Mouse (Mus musculus): ENCODE results near the gene Unc93a2. TPM values are rescaled to one million over a fixed set of nuclear protein-coding genes. Genes with fewer than 3 reads are reported as not detected.
"Not testable (repeated sequence)": the region's sequence is repeated elsewhere in the genome, so short reads cannot be mapped to it uniquely, and the experiment has no call there.

The Unc93a2 gene
- polyA plus RNA-seq, 1 experiment, result not detected

- H3K79me2 ChIP-seq (ENCODE audit: control insufficient read depth, insufficient read depth); H3K27me3 ChIP-seq (ENCODE audit: control insufficient read depth, insufficient read depth, insufficient read length); H3ac ChIP-seq (ENCODE audit: control insufficient read depth, insufficient read length, low read depth); H3K79me3 ChIP-seq (ENCODE audit: low read depth); H3K4me3 ChIP-seq (ENCODE audit: insufficient read depth, poor library complexity, severe bottlenecking); H3K36me3 ChIP-seq (ENCODE audit: control insufficient read depth, insufficient read depth): not testable (repeated sequence)
These were observed 9.9 kb upstream of the Unc93a2 start for GRCm38 (mm10) chr17:7395116-7395515.

GRCm38 (mm10) chr17:7389898-7390297 is 4.6 kb upstream of the Unc93a2 start:
- H3K79me2 ChIP-seq (ENCODE audit: control insufficient read depth, insufficient read depth); H3K36me3 ChIP-seq (ENCODE audit: control insufficient read depth, insufficient read depth); H3K79me3 ChIP-seq (ENCODE audit: low read depth); H3K27me3 ChIP-seq (ENCODE audit: control insufficient read depth, insufficient read depth, insufficient read length); H3K4me3 ChIP-seq (ENCODE audit: insufficient read depth, poor library complexity, severe bottlenecking); H3ac ChIP-seq (ENCODE audit: control insufficient read depth, insufficient read length, low read depth): not testable (repeated sequence)

- H3K79me2 ChIP-seq (ENCODE audit: control insufficient read depth, insufficient read depth); H3K4me3 ChIP-seq (ENCODE audit: insufficient read depth, poor library complexity, severe bottlenecking); H3K79me3 ChIP-seq (ENCODE audit: low read depth); H3K36me3 ChIP-seq (ENCODE audit: control insufficient read depth, insufficient read depth); H3K27me3 ChIP-seq (ENCODE audit: control insufficient read depth, insufficient read depth, insufficient read length); H3ac ChIP-seq (ENCODE audit: control insufficient read depth, insufficient read length, low read depth): not testable (repeated sequence)
These were observed 3.7 kb upstream of the Unc93a2 start for GRCm38 (mm10) chr17:7388958-7389356.

DNA sequence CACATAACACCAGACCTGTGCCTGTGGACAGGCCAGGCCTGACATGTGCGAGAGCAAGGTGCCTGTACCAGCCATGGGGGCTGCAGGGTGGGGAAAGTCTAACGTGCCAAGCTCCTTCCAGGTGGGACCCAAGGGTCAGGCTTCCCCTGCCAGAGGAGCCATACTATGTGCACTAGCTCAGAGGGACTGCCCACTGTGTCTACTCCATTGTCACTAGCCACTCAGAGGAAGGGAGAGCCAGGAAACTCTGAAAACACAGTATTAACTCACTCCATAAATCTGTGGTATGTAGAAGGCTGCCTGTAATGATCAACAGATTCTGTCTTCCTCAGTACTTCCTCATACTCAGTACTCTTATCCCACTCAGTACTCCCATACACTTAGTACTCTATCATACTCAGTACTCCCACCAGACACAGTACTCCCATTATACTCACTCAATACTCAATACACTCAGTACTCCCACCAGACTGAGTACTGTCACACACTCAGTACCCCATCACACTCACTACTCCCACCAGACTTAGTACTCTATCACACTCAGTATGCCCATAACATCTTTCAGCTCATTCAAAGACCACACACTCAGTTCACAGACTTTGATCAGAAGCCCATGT is 3.2 kb upstream of the Unc93a2 start:
- H3K27me3 ChIP-seq (ENCODE audit: control insufficient read depth, insufficient read depth, insufficient read length), result not testable (repeated sequence)

DNA sequence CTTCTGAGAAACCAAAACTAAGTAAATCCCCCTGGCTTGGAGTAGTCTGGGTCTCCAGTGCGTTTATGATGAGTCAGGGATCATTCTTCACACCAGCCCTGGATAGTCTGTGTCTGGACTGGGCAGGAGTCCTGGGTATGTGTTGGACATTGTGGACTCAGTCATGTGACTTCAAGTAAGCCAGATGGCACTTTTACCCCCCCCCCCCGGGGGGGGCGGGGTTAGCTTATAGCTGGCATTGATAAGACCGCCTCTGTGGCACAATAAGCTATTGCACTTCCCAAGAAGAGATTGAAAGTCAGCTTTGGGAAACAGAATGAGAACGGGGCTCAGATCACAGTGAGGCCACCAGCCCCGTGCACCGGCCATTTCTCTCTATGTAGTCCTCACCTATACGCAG is 752 bp upstream of the Unc93a2 start:
- H3K27me3 ChIP-seq (ENCODE audit: control insufficient read depth, insufficient read depth, insufficient read length); H3K79me3 ChIP-seq (ENCODE audit: low read depth); H3K79me2 ChIP-seq (ENCODE audit: control insufficient read depth, insufficient read depth); H3K36me3 ChIP-seq (ENCODE audit: control insufficient read depth, insufficient read depth); H3ac ChIP-seq (ENCODE audit: control insufficient read depth, insufficient read length, low read depth); H3K4me3 ChIP-seq (ENCODE audit: insufficient read depth, poor library complexity, severe bottlenecking): not testable (repeated sequence)

More for the DNA sequence above, 3.2 kb upstream of the Unc93a2 start:
- H3K79me2 ChIP-seq (ENCODE audit: control insufficient read depth, insufficient read depth); H3K79me3 ChIP-seq (ENCODE audit: low read depth); H3K36me3 ChIP-seq (ENCODE audit: control insufficient read depth, insufficient read depth); H3ac ChIP-seq (ENCODE audit: control insufficient read depth, insufficient read length, low read depth); H3K4me3 ChIP-seq (ENCODE audit: insufficient read depth, poor library complexity, severe bottlenecking): not testable (repeated sequence)

DNA sequence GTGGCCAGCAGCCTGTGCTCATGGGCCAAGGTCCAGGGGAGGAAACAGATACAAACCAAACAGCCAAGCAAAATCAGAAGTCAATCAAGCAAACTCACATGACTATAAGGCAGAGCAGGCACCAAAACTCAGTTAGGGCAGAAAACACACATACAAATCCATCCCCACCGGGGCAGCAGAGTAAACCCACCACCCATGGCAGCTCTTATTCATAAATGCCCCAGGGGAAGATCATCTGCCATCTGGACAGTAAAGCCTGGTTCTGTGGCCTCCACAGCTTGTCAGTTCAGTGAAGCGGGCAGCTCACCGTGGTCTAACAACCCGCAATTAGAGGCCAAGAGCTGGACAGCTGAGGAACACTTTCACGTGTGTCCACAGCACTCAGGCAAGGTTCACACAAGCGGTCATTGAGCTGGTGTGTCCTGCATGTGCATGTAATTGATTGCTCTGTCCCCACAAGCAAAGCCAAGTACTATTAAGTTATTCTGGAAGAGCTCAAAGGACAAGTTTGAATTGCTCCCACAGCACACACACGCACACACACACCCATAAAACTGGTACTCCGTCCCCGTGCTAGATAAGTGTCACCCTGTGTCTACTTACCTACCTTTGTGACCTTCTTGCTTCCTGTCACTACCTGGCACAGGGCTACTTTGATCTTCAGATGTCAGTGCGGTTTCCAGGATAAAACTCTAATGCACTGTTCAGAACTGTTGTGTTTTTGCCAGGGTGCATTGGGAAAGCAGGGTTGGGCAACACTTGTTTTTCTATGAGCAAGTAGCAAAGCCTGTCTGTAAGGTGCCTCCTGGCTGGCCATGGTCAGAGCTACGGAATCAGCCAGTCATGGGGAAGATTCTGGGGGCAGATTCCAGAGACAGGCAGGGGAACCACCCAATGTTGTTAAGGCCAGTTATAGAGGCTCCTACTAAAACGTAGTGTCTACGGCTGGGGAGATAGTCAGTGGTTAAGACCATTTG is 1.8 kb downstream of the Unc93a2 start:
- H3ac ChIP-seq (ENCODE audit: control insufficient read depth, insufficient read length, low read depth), result not testable (repeated sequence)

GRCm38 (mm10) chr17:7382711-7383110 is 2.6 kb downstream of the Unc93a2 start:
- H3K36me3 ChIP-seq (ENCODE audit: control insufficient read depth, insufficient read depth); H3ac ChIP-seq (ENCODE audit: control insufficient read depth, insufficient read length, low read depth); H3K79me3 ChIP-seq (ENCODE audit: low read depth); H3K27me3 ChIP-seq (ENCODE audit: control insufficient read depth, insufficient read depth, insufficient read length); H3K79me2 ChIP-seq (ENCODE audit: control insufficient read depth, insufficient read depth); H3K4me3 ChIP-seq (ENCODE audit: insufficient read depth, poor library complexity, severe bottlenecking): not testable (repeated sequence)

More for the DNA sequence above, 1.8 kb downstream of the Unc93a2 start:
- not testable (repeated sequence) for H3K27me3 ChIP-seq (ENCODE audit: control insufficient read depth, insufficient read depth, insufficient read length); H3K36me3 ChIP-seq (ENCODE audit: control insufficient read depth, insufficient read depth); H3K4me3 ChIP-seq (ENCODE audit: insufficient read depth, poor library complexity, severe bottlenecking); H3K79me2 ChIP-seq (ENCODE audit: control insufficient read depth, insufficient read depth); H3K79me3 ChIP-seq (ENCODE audit: low read depth)

DNA sequence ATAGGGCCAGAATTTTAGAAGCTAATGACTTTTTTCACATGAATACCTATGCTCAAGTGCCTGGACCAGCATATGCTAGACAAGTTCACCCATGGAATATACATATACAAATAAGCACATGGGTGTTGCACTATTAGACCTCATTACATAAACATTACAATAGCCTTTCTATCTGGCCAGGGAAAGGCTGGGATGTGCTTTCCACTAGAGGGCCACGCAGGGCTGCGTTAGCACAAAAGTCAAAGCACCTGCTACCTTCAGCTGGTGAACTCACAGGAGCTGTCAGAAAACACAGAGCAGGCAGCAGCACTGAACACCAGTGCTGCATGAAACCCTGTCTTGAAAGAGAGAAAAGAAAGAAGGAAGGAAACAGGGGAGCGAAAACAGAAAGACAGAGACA is 7.4 kb downstream of the Unc93a2 start:
- H3K79me2 ChIP-seq (ENCODE audit: control insufficient read depth, insufficient read depth); H3K79me3 ChIP-seq (ENCODE audit: low read depth); H3ac ChIP-seq (ENCODE audit: control insufficient read depth, insufficient read length, low read depth); H3K36me3 ChIP-seq (ENCODE audit: control insufficient read depth, insufficient read depth); H3K4me3 ChIP-seq (ENCODE audit: insufficient read depth, poor library complexity, severe bottlenecking); H3K27me3 ChIP-seq (ENCODE audit: control insufficient read depth, insufficient read depth, insufficient read length): not testable (repeated sequence)

DNA sequence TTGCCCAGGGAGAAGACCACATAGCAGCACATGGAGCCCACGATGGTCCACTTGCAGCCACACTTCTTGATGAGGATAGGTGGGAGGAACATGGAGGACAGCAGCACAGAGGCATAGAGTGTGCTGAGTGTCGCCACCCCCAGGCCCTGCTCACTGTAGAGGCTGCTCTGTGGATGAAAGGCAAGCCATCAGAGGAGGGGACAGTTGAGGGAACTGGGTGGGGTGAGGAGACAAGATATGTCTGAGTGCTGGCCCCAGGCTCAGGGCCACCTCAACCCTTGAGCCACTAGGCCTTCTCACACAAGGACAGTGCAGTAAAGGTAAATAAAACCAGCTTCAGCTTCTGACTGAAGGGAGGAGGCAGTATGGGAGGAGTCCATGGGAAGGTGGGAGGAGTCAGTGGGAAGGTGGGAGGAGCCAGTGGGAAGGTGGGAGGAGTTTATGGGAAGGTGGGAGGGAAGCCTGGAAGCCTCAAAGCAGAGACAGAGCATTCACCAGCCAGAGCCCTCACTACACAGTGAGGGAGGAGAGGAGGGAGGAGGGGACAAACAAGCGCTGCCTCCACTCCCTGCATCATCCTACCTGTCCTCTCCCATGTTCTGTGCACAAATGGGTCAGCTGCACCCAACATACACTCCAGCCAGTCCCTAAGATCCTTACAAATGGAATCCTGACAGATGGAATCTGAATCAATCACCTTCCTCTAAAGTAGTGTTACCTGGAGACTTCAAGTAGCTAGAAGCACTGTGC is 8.1 kb downstream of the Unc93a2 start:
- not testable (repeated sequence) for H3K79me3 ChIP-seq (ENCODE audit: low read depth); H3K79me2 ChIP-seq (ENCODE audit: control insufficient read depth, insufficient read depth); H3K4me3 ChIP-seq (ENCODE audit: insufficient read depth, poor library complexity, severe bottlenecking); H3K27me3 ChIP-seq (ENCODE audit: control insufficient read depth, insufficient read depth, insufficient read length); H3K36me3 ChIP-seq (ENCODE audit: control insufficient read depth, insufficient read depth); H3ac ChIP-seq (ENCODE audit: control insufficient read depth, insufficient read length, low read depth)

- H3K79me2 ChIP-seq (ENCODE audit: control insufficient read depth, insufficient read depth); H3ac ChIP-seq (ENCODE audit: control insufficient read depth, insufficient read length, low read depth); H3K79me3 ChIP-seq (ENCODE audit: low read depth); H3K27me3 ChIP-seq (ENCODE audit: control insufficient read depth, insufficient read depth, insufficient read length); H3K4me3 ChIP-seq (ENCODE audit: insufficient read depth, poor library complexity, severe bottlenecking); H3K36me3 ChIP-seq (ENCODE audit: control insufficient read depth, insufficient read depth): not testable (repeated sequence)
These were observed 13.4 kb downstream of the Unc93a2 start, which contains the start of gene Gm49630 for GRCm38 (mm10) chr17:7371879-7372278. Gm49630 (minus strand) TSS chr17:7371979.

DNA sequence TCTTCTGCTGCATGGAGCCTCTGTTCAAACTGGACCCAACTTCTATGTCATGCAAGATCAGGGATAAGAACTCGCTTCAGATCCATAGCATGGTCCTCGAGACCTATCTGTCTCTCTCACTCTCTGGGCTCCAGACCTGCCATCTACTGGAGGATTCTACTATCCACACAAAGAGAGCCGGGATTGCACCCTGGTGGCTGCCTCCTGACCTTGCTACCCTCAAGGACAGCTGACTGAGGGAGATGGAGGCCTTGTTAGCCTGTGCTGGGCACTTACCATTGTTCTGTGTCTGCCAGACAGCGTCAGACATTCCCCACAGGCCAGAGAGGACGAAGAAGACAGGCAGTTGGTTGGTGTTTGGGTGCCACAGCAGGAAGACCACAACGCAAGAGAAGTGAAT is 15.9 kb downstream of the Unc93a2 start:
- not testable (repeated sequence) for H3K4me3 ChIP-seq (ENCODE audit: insufficient read depth, poor library complexity, severe bottlenecking); H3K79me3 ChIP-seq (ENCODE audit: low read depth); H3K36me3 ChIP-seq (ENCODE audit: control insufficient read depth, insufficient read depth); H3K27me3 ChIP-seq (ENCODE audit: control insufficient read depth, insufficient read depth, insufficient read length); H3ac ChIP-seq (ENCODE audit: control insufficient read depth, insufficient read length, low read depth); H3K79me2 ChIP-seq (ENCODE audit: control insufficient read depth, insufficient read depth)

Measured in C2C12 (cell line).